Mouse (Mus musculus): ENCODE data around the gene Il17c.

The Il17c gene

GRCm38 (mm10) chr8:122430058-122430636, 8.3 kb downstream of the Il17c start:
- ATAC-seq (ENCODE audit: insufficient number of reproducible peaks, low FRiP score, low TSS enrichment) = no peak

- no peak for ATAC-seq (ENCODE audit: insufficient number of reproducible peaks, low FRiP score, low TSS enrichment)
These were observed 8.8 kb downstream of the Il17c start for GRCm38 (mm10) chr8:122430646-122431045.

- ATAC-seq (ENCODE audit: insufficient number of reproducible peaks, low FRiP score, low TSS enrichment) = no peak
These were observed 10.0 kb downstream of the Il17c start for GRCm38 (mm10) chr8:122431694-122432442.

- ATAC-seq (ENCODE audit: insufficient number of reproducible peaks, low FRiP score, low TSS enrichment) = no peak
These were observed 10.8 kb downstream of the Il17c start, which contains the start of gene Cyba for GRCm38 (mm10) chr8:122432443-122433268. Gene Cyba, minus strand, starts transcription at chr8:122432930.

- no peak for ATAC-seq (ENCODE audit: insufficient number of reproducible peaks, low FRiP score, low TSS enrichment)
These were observed 11.6 kb downstream of the Il17c start for GRCm38 (mm10) chr8:122433269-122433905.

GRCm38 (mm10) chr8:122435375-122435774, 13.6 kb downstream of the Il17c start:
- no peak for ATAC-seq (ENCODE audit: insufficient number of reproducible peaks, low FRiP score, low TSS enrichment)

- ATAC-seq (ENCODE audit: insufficient number of reproducible peaks, low FRiP score, low TSS enrichment) = no peak
These were observed 14.3 kb downstream of the Il17c start for GRCm38 (mm10) chr8:122436146-122436545.

GRCm38 (mm10) chr8:122436586-122437125, 14.8 kb downstream of the Il17c start:
- no peak for ATAC-seq (ENCODE audit: insufficient number of reproducible peaks, low FRiP score, low TSS enrichment)

- ATAC-seq (ENCODE audit: insufficient number of reproducible peaks, low FRiP score, low TSS enrichment) = no peak
These were observed 16.0 kb downstream of the Il17c start for GRCm38 (mm10) chr8:122437708-122438331.

GRCm38 (mm10) chr8:122439336-122439735, 17.5 kb downstream of the Il17c start:
- ATAC-seq (ENCODE audit: insufficient number of reproducible peaks, low FRiP score, low TSS enrichment) = no peak

- no peak for ATAC-seq (ENCODE audit: insufficient number of reproducible peaks, low FRiP score, low TSS enrichment)
These were observed 19.5 kb downstream of the Il17c start for GRCm38 (mm10) chr8:122441326-122441725.

- ATAC-seq (ENCODE audit: insufficient number of reproducible peaks, low FRiP score, low TSS enrichment) = no peak
These were observed 20.5 kb downstream of the Il17c start for GRCm38 (mm10) chr8:122442356-122442755.

GRCm38 (mm10) chr8:122442781-122443180, 21.0 kb downstream of the Il17c start:
- ATAC-seq (ENCODE audit: insufficient number of reproducible peaks, low FRiP score, low TSS enrichment) = no peak

GRCm38 (mm10) chr8:122443262-122444006, 21.6 kb downstream of the Il17c start, which contains the start of gene Mvd:
Gene Mvd, minus strand, starts transcription at chr8:122443422.
- ATAC-seq (ENCODE audit: insufficient number of reproducible peaks, low FRiP score, low TSS enrichment) = peak; percentile 95

GRCm38 (mm10) chr8:122444058-122444748, 22.4 kb downstream of the Il17c start:
- no peak for ATAC-seq (ENCODE audit: insufficient number of reproducible peaks, low FRiP score, low TSS enrichment)

- no peak for ATAC-seq (ENCODE audit: insufficient number of reproducible peaks, low FRiP score, low TSS enrichment)
These were observed 23.4 kb downstream of the Il17c start for GRCm38 (mm10) chr8:122445203-122445602.

GRCm38 (mm10) chr8:122451161-122451703, 29.4 kb downstream of the Il17c start:
- ATAC-seq (ENCODE audit: insufficient number of reproducible peaks, low FRiP score, low TSS enrichment) = no peak

GRCm38 (mm10) chr8:122452154-122452553, 30.3 kb downstream of the Il17c start:
- ATAC-seq (ENCODE audit: insufficient number of reproducible peaks, low FRiP score, low TSS enrichment) = no peak

Measured in cerebellum, adult (tissue).